Mouse (Mus musculus) E14TG2a.4 (cell line): ENCODE measurements at regions not wholly inside any gene's neighbourhood (a gene's known extent, or its start where the extent isn't known, plus 50 kb on each side); places are given as distances from the start of the nearest gene placed in this dataset.

Experiments used
- CTCF ChIP-seq: conservative IDR thresholded peaks from 2 replicates; pipeline ENCODE4 v1.5.1; 2014; ENCODE audit warnings: low read length
- NANOG ChIP-seq: IDR thresholded peaks from 2 replicates; pipeline ENCODE4 v1.6.1; 2014; ENCODE audit warnings: borderline replicate concordance, low read length, mixed read lengths

- no peak for TF ChIP-seq CTCF
- no peak for TF ChIP-seq NANOG
Measured at GRCm38 (mm10) chr3:60712896-60713295, 240.3 kb downstream of the Mbnl1 start.
